Mouse (Mus musculus): ENCODE data around the gene Zfp472. TPM values are rescaled to one million over a fixed set of nuclear protein-coding genes. Genes with fewer than 3 reads are reported as not detected.

Zfp472 gene
- polyA plus RNA-seq, 1 experiment from 2014 or later: 11.6 TPM

- no peaks in the 10 kb centered on the region for H3K36me3 ChIP-seq
- no peaks in the 10 kb centered on the region for H3K9me3 ChIP-seq
- H3K9ac ChIP-seq: peak within 1 kb of the TSS; percentile 52
- WGBS: 21% methylated on average over 12 of the region's 12 CpGs
- H3K27me3 ChIP-seq: no peaks in the 10 kb centered on the region
- peak within 1 kb of the TSS; percentile 57 for H3K4me3 ChIP-seq
- peaks cover 14% of the 10 kb centered on the region for H3K4me1 ChIP-seq
- peak; percentile 90 for ATAC-seq (ENCODE audit: insufficient number of reproducible peaks, low FRiP score, low TSS enrichment, low read depth)
- peak within 1 kb of the TSS; percentile 74 for H3K27ac ChIP-seq
- H3K4me2 ChIP-seq: peak within 1 kb of the TSS; percentile 86
These were observed 18.2 kb upstream of the Zfp472 start, which contains the start of gene Cyp4f13 for GRCm38 (mm10) chr17:32947215-32947914. Gene Cyp4f13 (minus strand): TSS chr17:32947402.

- 94% methylated on average over 3 of the region's 3 CpGs for WGBS
These were observed 15.5 kb upstream of the Zfp472 start for GRCm38 (mm10) chr17:32950136-32950535.

GRCm38 (mm10) chr17:32951006-32951405 lies 14.6 kb upstream of the Zfp472 start:
- Histone ChIP-seq H3K4me1 (peaks cover 14% of the 10 kb centered on the region), H3K9ac (no peak overlapping the region), H3K9me3 (no peaks in the 10 kb centered on the region), H3K27me3 (no peaks in the 10 kb centered on the region), H3K4me3 (no peak overlapping the region), H3K36me3 (no peaks in the 10 kb centered on the region), H3K4me2 (no peak overlapping the region), H3K27ac (no peak overlapping the region)
- WGBS: 78% methylated on average over 11 of the region's 11 CpGs
- no peak for ATAC-seq (ENCODE audit: insufficient number of reproducible peaks, low FRiP score, low TSS enrichment, low read depth)

More at GRCm38 (mm10) chr17:32950136-32950535, 15.5 kb upstream of the Zfp472 start:
- no peaks in the 10 kb centered on the region for H3K27me3 ChIP-seq
- H3K4me3 ChIP-seq: no peak overlapping the region
- H3K9ac ChIP-seq: no peak overlapping the region
- H3K4me1 ChIP-seq: peaks cover 14% of the 10 kb centered on the region
- ATAC-seq (ENCODE audit: insufficient number of reproducible peaks, low FRiP score, low TSS enrichment, low read depth): no peak
- no peak overlapping the region for H3K27ac ChIP-seq
- no peaks in the 10 kb centered on the region for H3K9me3 ChIP-seq
- no peaks in the 10 kb centered on the region for H3K36me3 ChIP-seq
- no peak overlapping the region for H3K4me2 ChIP-seq

- Histone ChIP-seq H3K4me3 (no peak overlapping the region), H3K4me2 (no peak overlapping the region), H3K9ac (no peak overlapping the region), H3K9me3 (no peaks in the 10 kb centered on the region), H3K27me3 (no peaks in the 10 kb centered on the region), H3K36me3 (no peaks in the 10 kb centered on the region), H3K27ac (no peak overlapping the region), H3K4me1 (peaks cover 11% of the 10 kb centered on the region)
- WGBS: 32% methylated on average over 16 of the region's 16 CpGs
- ATAC-seq (ENCODE audit: insufficient number of reproducible peaks, low FRiP score, low TSS enrichment, low read depth): no peak
These were observed 14.2 kb upstream of the Zfp472 start for GRCm38 (mm10) chr17:32951441-32951840.

- peak overlapping the region; percentile 90 for H3K27ac ChIP-seq
- peak overlapping the region; percentile 73 for H3K4me3 ChIP-seq
- peak overlapping the region; percentile 39 for H3K9ac ChIP-seq
- H3K36me3 ChIP-seq: no peaks in the 10 kb centered on the region
- under 1% methylated on average over 14 of the region's 14 CpGs for WGBS
- no peaks in the 10 kb centered on the region for H3K9me3 ChIP-seq
- no peaks in the 10 kb centered on the region for H3K27me3 ChIP-seq
- H3K4me1 ChIP-seq: peaks cover 14% of the 10 kb centered on the region
- peak; percentile 49 for ATAC-seq (ENCODE audit: insufficient number of reproducible peaks, low FRiP score, low TSS enrichment, low read depth)
- H3K4me2 ChIP-seq: peak overlapping the region; percentile 69
These were observed 376 bp upstream of the Zfp472 start for GRCm38 (mm10) chr17:32965253-32965622.

- Histone ChIP-seq H3K27me3 (no peaks in the 10 kb centered on the region), H3K9me3 (no peaks in the 10 kb centered on the region), H3K27ac (no peak overlapping the region), H3K4me1 (no peaks in the 10 kb centered on the region), H3K9ac (no peak overlapping the region), H3K36me3 (peaks cover 30% of the 10 kb centered on the region), H3K4me3 (no peak overlapping the region), H3K4me2 (no peak overlapping the region)
- ATAC-seq (ENCODE audit: insufficient number of reproducible peaks, low FRiP score, low TSS enrichment, low read depth): no peak
- 80% methylated on average over 4 of the region's 4 CpGs for WGBS
These were observed 15.7 kb downstream of the Zfp472 start for GRCm38 (mm10) chr17:32981361-32981760.

GRCm38 (mm10) chr17:32986301-32986700 lies 20.7 kb downstream of the Zfp472 start:
- no peak overlapping the region for H3K27ac ChIP-seq
- no peak overlapping the region for H3K4me3 ChIP-seq
- H3K27me3 ChIP-seq: no peaks in the 10 kb centered on the region
- ATAC-seq (ENCODE audit: insufficient number of reproducible peaks, low FRiP score, low TSS enrichment, low read depth): no peak
- no peaks in the 10 kb centered on the region for H3K36me3 ChIP-seq
- H3K4me2 ChIP-seq: no peak overlapping the region
- 78% methylated on average over 4 of the region's 4 CpGs for WGBS
- no peaks in the 10 kb centered on the region for H3K4me1 ChIP-seq
- no peak overlapping the region for H3K9ac ChIP-seq
- H3K9me3 ChIP-seq: no peaks in the 10 kb centered on the region

GRCm38 (mm10) chr17:32991965-32992698 lies 26.5 kb downstream of the Zfp472 start:
- 68% methylated on average over 12 of the region's 12 CpGs for WGBS
- Histone ChIP-seq H3K27ac (0 out of 2 replicates have a peak overlapping the region, but pooled peaks have one; percentile 87), H3K4me3 (peak overlapping the region; percentile 70), H3K4me2 (peak overlapping the region; percentile 62), H3K9ac (no peak overlapping the region), H3K27me3 (no peaks in the 10 kb centered on the region), H3K9me3 (no peaks in the 10 kb centered on the region), H3K36me3 (peaks cover 18% of the 10 kb centered on the region), H3K4me1 (peaks cover 12% of the 10 kb centered on the region)
- no peak for ATAC-seq (ENCODE audit: insufficient number of reproducible peaks, low FRiP score, low TSS enrichment, low read depth)

- H3K4me2 ChIP-seq: peak within 1 kb of the TSS; percentile 62
- H3K4me1 ChIP-seq: peaks cover 12% of the 10 kb centered on the region
- peak within 1 kb of the TSS; percentile 69 for H3K9ac ChIP-seq
- WGBS: 2% methylated on average over 21 of the region's 21 CpGs
- peak; percentile 81; the same call in 1 of the 2 replicates for ATAC-seq (ENCODE audit: insufficient number of reproducible peaks, low FRiP score, low TSS enrichment, low read depth)
- peak within 1 kb of the TSS; percentile 70 for H3K4me3 ChIP-seq
- peak within 1 kb of the TSS; percentile 87 for H3K27ac ChIP-seq
- no peaks in the 10 kb centered on the region for H3K9me3 ChIP-seq
- H3K27me3 ChIP-seq: no peaks in the 10 kb centered on the region
- peaks cover 18% of the 10 kb centered on the region for H3K36me3 ChIP-seq
These were observed 27.3 kb downstream of the Zfp472 start, which contains the start of gene Zfp952 for GRCm38 (mm10) chr17:32992699-32993474. Gene Zfp952 (plus strand): TSS chr17:32993129.

- Histone ChIP-seq H3K4me2 (no peak overlapping the region), H3K9me3 (peaks cover 17% of the 10 kb centered on the region), H3K27ac (no peak overlapping the region), H3K4me1 (peaks cover 6% of the 10 kb centered on the region), H3K4me3 (no peak overlapping the region), H3K9ac (no peak overlapping the region), H3K36me3 (peaks cover 62% of the 10 kb centered on the region), H3K27me3 (no peaks in the 10 kb centered on the region)
- 83% methylated on average over 2 of the region's 2 CpGs for WGBS
- no peak for ATAC-seq (ENCODE audit: insufficient number of reproducible peaks, low FRiP score, low TSS enrichment, low read depth)
These were observed 32.9 kb downstream of the Zfp472 start for GRCm38 (mm10) chr17:32998492-32998891.

GRCm38 (mm10) chr17:33008337-33008736 lies 42.7 kb downstream of the Zfp472 start:
- H3K4me3 ChIP-seq: no peak overlapping the region
- WGBS: 43% methylated on average over 9 of the region's 9 CpGs
- no peak overlapping the region for H3K27ac ChIP-seq
- no peak overlapping the region for H3K9ac ChIP-seq
- H3K9me3 ChIP-seq: peaks cover 18% of the 10 kb centered on the region; the same call in 1 of the 2 replicates
- H3K27me3 ChIP-seq: no peaks in the 10 kb centered on the region
- no peak overlapping the region for H3K4me2 ChIP-seq
- no peak for ATAC-seq (ENCODE audit: insufficient number of reproducible peaks, low FRiP score, low TSS enrichment, low read depth)
- peaks cover 25% of the 10 kb centered on the region for H3K36me3 ChIP-seq
- H3K4me1 ChIP-seq: no peaks in the 10 kb centered on the region
